In genomic region chr4:131904478-131904877, GRCm38 (mm10) we compare ENCODE assay signal across 8 mouse cellular contexts. TPM values are rescaled to one million over a fixed set of nuclear protein-coding genes. Genes with fewer than 3 reads are reported as not detected.
DNase-seq lines count a peak whose midpoint lies in the region; ATAC-seq lines count a peak whose summit lies in the region.

No protein-coding gene starts in this region.

- 55% methylated on average over 8 of the region's 8 CpGs for WGBS in forebrain, embryonic 10.5 days
- 58% methylated on average over 8 of the region's 8 CpGs for WGBS in forebrain, embryonic 15.5 days
- 58% methylated on average over 8 of the region's 8 CpGs for WGBS in neural tube, embryonic 15.5 days
- 57% methylated on average over 8 of the region's 8 CpGs for whole genome bisulfite sequencing in embryonic facial prominence, embryonic 14.5 days

- DNase-seq in forebrain, embryonic 10.5 days (ENCODE audit: extremely low spot score, low spot score): peak; percentile 48
- DNase-seq in neural tube, embryonic 10.5 days (ENCODE audit: extremely low spot score, low spot score): peak; percentile 37
- peak; percentile 41 for DNase-seq in embryonic facial prominence, embryonic 14.5 days (ENCODE audit: low spot score)
- peak; percentile 77 for DNase-seq in kidney, postnatal 25 days
- DNase-seq in retina, embryonic 14.5 days (ENCODE audit: low spot score): peak; percentile 71
- no peak for DNase-seq in natural killer cell, adult 2 months (ENCODE audit: low spot score in 2 of 2)

- H3K36me3 ChIP-seq in forebrain, embryonic 10.5 days (replicated peaks): peaks cover 69% of the 10 kb centered on the region
- H3K36me3 ChIP-seq in forebrain, embryonic 15.5 days: peaks cover 54% of the 10 kb centered on the region
- H3K36me3 ChIP-seq in neural tube, embryonic 15.5 days: peaks cover 37% of the 10 kb centered on the region
- H3K36me3 ChIP-seq in embryonic facial prominence, embryonic 14.5 days (ENCODE audit: control insufficient read depth, insufficient read depth, low read length): peaks cover 52% of the 10 kb centered on the region

- no peak overlapping the region for H3K9ac ChIP-seq in forebrain, embryonic 15.5 days (replicated peaks)
- H3K9ac ChIP-seq in neural tube, embryonic 15.5 days (replicated peaks): no peak overlapping the region
- no peak overlapping the region for H3K9ac ChIP-seq in embryonic facial prominence, embryonic 14.5 days (ENCODE audit: low read depth, low read length)

- no peak overlapping the region for H3K27ac ChIP-seq in forebrain, embryonic 10.5 days
- no peak overlapping the region for H3K27ac ChIP-seq in forebrain, embryonic 15.5 days (replicated peaks)
- no peak overlapping the region for H3K27ac ChIP-seq in neural tube, embryonic 15.5 days (replicated peaks)
- H3K27ac ChIP-seq in embryonic facial prominence, embryonic 14.5 days (replicated peaks; ENCODE audit: low read depth, low read length): no peak overlapping the region

- H3K4me3 ChIP-seq in forebrain, embryonic 10.5 days: no peak overlapping the region
- no peak overlapping the region for H3K4me3 ChIP-seq in forebrain, embryonic 15.5 days
- no peak overlapping the region for H3K4me3 ChIP-seq in neural tube, embryonic 15.5 days (replicated peaks)
- H3K4me3 ChIP-seq in embryonic facial prominence, embryonic 14.5 days (ENCODE audit: low read depth, low read length): no peak overlapping the region

- no peak overlapping the region for H3K4me2 ChIP-seq in forebrain, embryonic 15.5 days (replicated peaks)
- no peak overlapping the region for H3K4me2 ChIP-seq in neural tube, embryonic 15.5 days
- H3K4me2 ChIP-seq in embryonic facial prominence, embryonic 14.5 days (ENCODE audit: low read depth, low read length): no peak overlapping the region

- no peaks in the 10 kb centered on the region for H3K27me3 ChIP-seq in forebrain, embryonic 10.5 days (ENCODE audit: poor library complexity, severe bottlenecking)
- H3K27me3 ChIP-seq in forebrain, embryonic 15.5 days: no peaks in the 10 kb centered on the region
- no peaks in the 10 kb centered on the region for H3K27me3 ChIP-seq in neural tube, embryonic 15.5 days (replicated peaks)
- no peaks in the 10 kb centered on the region for H3K27me3 ChIP-seq in embryonic facial prominence, embryonic 14.5 days (replicated peaks; ENCODE audit: control insufficient read depth, insufficient read depth, low read length)

- H3K9me3 ChIP-seq in forebrain, embryonic 10.5 days: no peaks in the 10 kb centered on the region; the same call in 1 of the 2 replicates
- no peaks in the 10 kb centered on the region for H3K9me3 ChIP-seq in forebrain, embryonic 15.5 days
- H3K9me3 ChIP-seq in neural tube, embryonic 15.5 days (replicated peaks): no peaks in the 10 kb centered on the region
- H3K9me3 ChIP-seq in embryonic facial prominence, embryonic 14.5 days (ENCODE audit: control insufficient read depth, low read length): no peaks in the 10 kb centered on the region

- H3K4me1 ChIP-seq in forebrain, embryonic 10.5 days: peaks cover 2% of the 10 kb centered on the region
- no peaks in the 10 kb centered on the region for H3K4me1 ChIP-seq in forebrain, embryonic 15.5 days
- H3K4me1 ChIP-seq in neural tube, embryonic 15.5 days: no peaks in the 10 kb centered on the region
- H3K4me1 ChIP-seq in embryonic facial prominence, embryonic 14.5 days (ENCODE audit: control insufficient read depth, insufficient read depth, low read length): no peaks in the 10 kb centered on the region

- ATAC-seq in forebrain, embryonic 15.5 days (replicated peaks): no peak
- ATAC-seq in neural tube, embryonic 15.5 days (ENCODE audit: low FRiP score): no peak
- ATAC-seq in embryonic facial prominence, embryonic 14.5 days (ENCODE audit: low read depth): 0 out of 2 replicates have a peak, but pooled peaks have one; percentile 26

RNA-seq across cellular contexts. Expression of gene Tmem200b, which starts 17.1 kb away (rescaled TPM):
- polyA plus RNA-seq in forebrain, embryonic 10.5 days (2016; fragmentation: Nextera tagmentation; extraction: Ambion mirVana): 0.84 and 1.7 TPM in 2 replicates
- polyA plus RNA-seq in forebrain, embryonic 15.5 days (2015; fragmentation: Nextera tagmentation; extraction: Ambion mirVana): 0.17 and 0.22 TPM in 2 replicates
- polyA plus RNA-seq in neural tube, embryonic 15.5 days (2015; fragmentation: Nextera tagmentation; extraction: Ambion mirVana): 0.22 TPM in 2 replicates
- polyA plus RNA-seq in embryonic facial prominence, embryonic 14.5 days (2014; fragmentation: Nextera tagmentation; extraction: Ambion mirVana): 6.6 and 6.9 TPM in 2 replicates

RNA-seq across cellular contexts. Expression of gene Srsf4, which starts 31.1 kb away (rescaled TPM):
- polyA plus RNA-seq in forebrain, embryonic 10.5 days (2016; fragmentation: Nextera tagmentation; extraction: Ambion mirVana): 152 and 155 TPM in 2 replicates
- 154 and 159 TPM in 2 replicates for polyA plus RNA-seq in forebrain, embryonic 15.5 days (2015; fragmentation: Nextera tagmentation; extraction: Ambion mirVana)
- 91.1 and 94.0 TPM in 2 replicates for polyA plus RNA-seq in neural tube, embryonic 15.5 days (2015; fragmentation: Nextera tagmentation; extraction: Ambion mirVana)
- polyA plus RNA-seq in embryonic facial prominence, embryonic 14.5 days (2014; fragmentation: Nextera tagmentation; extraction: Ambion mirVana): 87.3 and 96.8 TPM in 2 replicates

Comparison
In these comparisons a context has a peak if more than half of its experiments do, and no peak if none do; other contexts are left out.
1. DNase-seq: peak in forebrain, embryonic 10.5 days (single experiment), neural tube, embryonic 10.5 days (single experiment), embryonic facial prominence, embryonic 14.5 days (single experiment), kidney, postnatal 25 days (2 of 2) and retina, embryonic 14.5 days (single experiment); none in natural killer cell, adult 2 months (0 of 2).